ENCODE assay signal across 8 mouse cellular contexts in genomic region chr7:92742774-92743173, GRCm38 (mm10). TPM values are rescaled to one million over a fixed set of nuclear protein-coding genes. Genes with fewer than 3 reads are reported as not detected.
DNase-seq lines count a peak whose midpoint lies in the region; ATAC-seq and TF ChIP-seq lines count a peak whose summit lies in the region.

No protein-coding gene starts in this region.

- H3K27me3 ChIP-seq in forebrain, embryonic 15.5 days, result no peaks in the 10 kb centered on the region
- H3K27me3 ChIP-seq in limb, embryonic 10.5 days (ENCODE audit: low read depth, poor library complexity, severe bottlenecking), result no peaks in the 10 kb centered on the region
- no peaks in the 10 kb centered on the region for H3K27me3 ChIP-seq in myocyte (ENCODE audit: control insufficient read depth, insufficient read depth, insufficient read length)

- peaks cover 3% of the 10 kb centered on the region; the same call in 1 of the 2 replicates for H3K36me3 ChIP-seq in forebrain, embryonic 15.5 days
- peaks cover 16% of the 10 kb centered on the region for H3K36me3 ChIP-seq in limb, embryonic 10.5 days
- H3K36me3 ChIP-seq in myocyte (ENCODE audit: control insufficient read depth, insufficient read depth), result no peaks in the 10 kb centered on the region

- no peak for TF ChIP-seq POLR2A in myocyte (IDR thresholded peaks at IDR 0.05; ENCODE audit: insufficient read length, low read depth)

- peaks cover 48% of the 10 kb centered on the region for H3K4me1 ChIP-seq in forebrain, embryonic 15.5 days
- H3K4me1 ChIP-seq in limb, embryonic 10.5 days, result peaks cover 38% of the 10 kb centered on the region

- under 1% methylated on average over 6 of the region's 6 CpGs for WGBS in forebrain, embryonic 15.5 days
- 3% methylated on average over 6 of the region's 6 CpGs for WGBS in limb, embryonic 10.5 days

- peak overlapping the region; percentile 78 for H3K4me3 ChIP-seq in forebrain, embryonic 15.5 days
- H3K4me3 ChIP-seq in limb, embryonic 10.5 days, result peak overlapping the region; percentile 87
- H3K4me3 ChIP-seq in myocyte, result peak overlapping the region; percentile 92

- no peak for ATAC-seq in forebrain, embryonic 15.5 days (replicated peaks)

- peak overlapping the region; percentile 84 for H3K9ac ChIP-seq in forebrain, embryonic 15.5 days (replicated peaks)

- H3K4me2 ChIP-seq in forebrain, embryonic 15.5 days (replicated peaks), result peak overlapping the region; percentile 67
- H3K4me2 ChIP-seq in myocyte (ENCODE audit: low read depth), result peak overlapping the region; percentile 98

- peaks cover 30% of the 10 kb centered on the region for H3K79me2 ChIP-seq in myocyte (ENCODE audit: control insufficient read depth, insufficient read depth)

- DNase-seq in cerebellum, adult 11 months, result peak; percentile 20
- DNase-seq in cerebellum, postnatal 10 days, result no peak
- peak; percentile 82 for DNase-seq in R1 (ENCODE audit: low read depth, low spot score)
- peak; percentile 39 for DNase-seq in limb, embryonic 10.5 days (ENCODE audit: low spot score)
- DNase-seq in right cerebral cortex, adult 2 months (ENCODE audit: low spot score in 2 of 2), result no peak
- DNase-seq in thymus, postnatal 0 days (ENCODE audit: low spot score), result no peak

- H3ac ChIP-seq in myocyte (ENCODE audit: control insufficient read depth, insufficient read length), result no peak overlapping the region

- no peaks in the 10 kb centered on the region for H3K9me3 ChIP-seq in forebrain, embryonic 15.5 days
- H3K9me3 ChIP-seq in limb, embryonic 10.5 days (replicated peaks), result no peaks in the 10 kb centered on the region

- H3K27ac ChIP-seq in forebrain, embryonic 15.5 days (replicated peaks), result peak overlapping the region; percentile 95
- peak overlapping the region; percentile 98; the same call in 1 of the 2 replicates for H3K27ac ChIP-seq in limb, embryonic 10.5 days

TF ChIP-seq in myocyte, 11 proteins besides CTCF, POLR2A, EP300 and RAD21:
- TF ChIP-seq SRF (IDR thresholded peaks at IDR 0.05; ENCODE audit: control insufficient read depth, insufficient read length, low read depth), result no peak
- peak in 1 of 3 experiments; percentile 3 for TF ChIP-seq MYOD1 (IDR thresholded peaks at IDR 0.05; ENCODE audit: control insufficient read depth in 1 of 3, insufficient read length in 2 of 3, low read depth in 2 of 3)
TF ChIP-seq in myocyte: peak in this region for 1.

RNA-seq across cellular contexts. Expression of gene Rab30, which starts 1.4 kb away (rescaled TPM):
- 19.8 and 20.7 TPM in 2 replicates for polyA plus RNA-seq in forebrain, embryonic 15.5 days (2015; fragmentation: Nextera tagmentation; extraction: Ambion mirVana)
- polyA plus RNA-seq in limb, embryonic 10.5 days (2016; fragmentation: Nextera tagmentation; extraction: Ambion mirVana), result 9.3 and 11.2 TPM in 2 replicates
- polyA plus RNA-seq in myocyte (2012; fragmentation: generic; extraction: Trizol), result 2.7 TPM
- polyA plus RNA-seq in thymus, postnatal 0 days (2015; fragmentation: Nextera tagmentation; extraction: Ambion mirVana), result 3.8 and 4.3 TPM in 2 replicates

Comparison
In these comparisons a context has a peak if more than half of its experiments do, and no peak if none do; other contexts are left out.
1. DNase-seq: peak in cerebellum, adult 11 months (single experiment), R1 (single experiment) and limb, embryonic 10.5 days (single experiment); none in cerebellum, postnatal 10 days (0 of 2), right cerebral cortex, adult 2 months (0 of 2) and thymus, postnatal 0 days (single experiment).
2. Peak in every context shown above with its lines, with median percentiles within 50 percentile points of each other: H3K4me3 ChIP-seq.